Mouse (Mus musculus) forebrain, postnatal 0 days (tissue): ENCODE measurements around the gene Kcnk3. TPM values are rescaled to one million over a fixed set of nuclear protein-coding genes. Genes with fewer than 3 reads are reported as not detected.

ENCODE experiments used
- ATAC-seq: fragments of 200-750 bp; cut with Nextera tagmentation; 2 replicates; pipeline ENCODE4 v1.8.0; 2017; ENCODE audit warnings: mild to moderate bottlenecking, moderate library complexity
- DNase-seq: peaks from one replicate; pipeline ENCODE4 v3.0.0-alpha.2; 2015
- H3K27ac ChIP-seq: fragments of 300-500 bp; sonication (generic); 2 replicates; pipeline ENCODE4 v1.5.1; 2014; ENCODE audit warnings: low read depth, mild to moderate bottlenecking, antibody characterized with exemption, low read length, moderate library complexity, mixed read lengths
- H3K27me3 ChIP-seq: fragments of 300-500 bp; sonication (generic); 2 replicates; pipeline ENCODE4 v1.6.1; 2014; ENCODE audit warnings: mild to moderate bottlenecking, low read length, mixed read lengths; ENCODE audit not compliant: insufficient read depth
- H3K36me3 ChIP-seq: fragments of 300-500 bp; sonication (generic); 2 replicates; pipeline ENCODE4 v1.6.1; 2014; ENCODE audit warnings: mild to moderate bottlenecking, moderate library complexity; ENCODE audit not compliant: insufficient read depth
- H3K4me1 ChIP-seq: fragments of 300-500 bp; sonication (generic); 2 replicates; pipeline ENCODE4 v1.6.1; 2014; ENCODE audit warnings: antibody characterized with exemption; ENCODE audit not compliant: insufficient read depth
- H3K4me2 ChIP-seq: fragments of 300-500 bp; sonication (generic); 2 replicates; pipeline ENCODE4 v1.6.1; 2014; ENCODE audit warnings: low read depth, mild to moderate bottlenecking, moderate library complexity
- H3K4me3 ChIP-seq: fragments of 300-500 bp; sonication (generic); 2 replicates; pipeline ENCODE4 v1.5.1; 2014; ENCODE audit warnings: low read depth, low read length, mixed read lengths
- H3K9ac ChIP-seq: fragments of 300-500 bp; sonication (generic); 2 replicates; pipeline ENCODE4 v1.6.1; 2014; ENCODE audit warnings: mild to moderate bottlenecking
- H3K9me3 ChIP-seq: fragments of 300-500 bp; sonication (generic); 2 replicates; pipeline ENCODE4 v1.6.1; 2016; ENCODE audit warnings: low read length
- CTCF ChIP-seq: sonication (generic); IDR thresholded peaks from 2 replicates; pipeline ENCODE4 v1.5.1; 2016; ENCODE audit warnings: antibody characterized with exemption, control low read depth, low read depth
- WGBS: fragments of 180-500 bp; shearing (Covaris S2); extraction: QIAGEN DNeasy Blood & Tissue Kit; methylation state at CpG from one replicate; pipeline ENCODE4 v1.1.7; 2014; 5-methylcytosine and 5-hydroxymethylcytosine counted together
- polyA plus RNA-seq: library from polyadenylated mRNA; unstranded; fragments of >200 nt; fragmentation: Nextera tagmentation; extraction: Ambion mirVana; gene quantifications from 2 replicates; pipeline ENCODE4 v1.2.1, GENCODE M21; 2015
- total RNA-seq: library from RNA; depleted of rRNA; stranded (reverse); fragments of >200 nt; gene quantifications from 2 replicates; pipeline ENCODE4 v1.2.3, GENCODE M21; 2014

Gene Kcnk3
- total and polyA plus RNA-seq, 2 experiments from 2014 or later: 7.0 to 13.1 TPM

DNA sequence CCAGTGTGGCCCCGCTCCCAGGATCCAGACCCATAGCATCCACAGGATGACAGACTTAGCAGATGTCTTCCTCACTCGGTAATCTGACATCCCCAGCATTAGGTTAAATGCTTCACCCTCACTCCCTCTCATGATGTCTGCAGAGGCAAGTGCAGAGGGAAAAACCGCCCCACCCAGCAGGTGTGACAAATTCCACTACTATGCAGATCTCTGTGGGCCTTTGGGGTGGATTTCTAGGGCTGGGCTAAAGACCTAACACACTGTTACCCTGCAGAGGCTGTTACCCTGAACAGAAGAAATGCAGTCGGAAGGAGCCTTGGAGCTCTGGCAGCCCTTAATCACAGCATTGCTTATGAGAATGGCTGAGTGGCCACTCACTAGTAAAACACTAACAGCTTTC, 71.1 kb downstream of the Kcnk3 start:
- no peak for ATAC-seq
- no peak overlapping the region for H3K9ac ChIP-seq
- no peak for TF ChIP-seq CTCF
- H3K36me3 ChIP-seq: peaks cover 29% of the 10 kb centered on the region
- H3K27ac ChIP-seq: no peak overlapping the region
- H3K4me2 ChIP-seq: no peak overlapping the region
- H3K4me1 ChIP-seq: no peaks in the 10 kb centered on the region
- no peaks in the 10 kb centered on the region for H3K27me3 ChIP-seq
- DNase-seq: no peak
- no peak overlapping the region for H3K4me3 ChIP-seq
- WGBS: 88% methylated on average over 4 of the region's 4 CpGs
- H3K9me3 ChIP-seq: no peaks in the 10 kb centered on the region

DNA sequence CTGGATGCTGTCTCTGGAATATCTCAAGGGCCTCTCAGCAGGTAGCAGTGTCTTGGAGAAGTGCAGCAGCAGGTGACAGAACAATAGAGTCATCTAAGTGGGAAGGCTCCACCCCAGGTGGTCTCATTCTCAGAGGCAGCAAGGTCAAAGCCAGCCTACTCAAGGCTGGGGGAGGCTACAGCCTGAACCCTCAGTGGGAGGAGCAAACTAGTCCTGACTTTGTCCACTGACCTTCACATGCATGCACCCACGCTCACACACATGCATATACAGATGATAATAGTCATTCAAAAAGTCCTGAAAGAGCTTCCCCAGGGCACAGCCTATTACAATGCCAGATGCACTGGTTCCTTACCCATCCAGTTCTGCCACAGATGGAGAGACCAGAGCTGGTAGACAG, 72.3 kb downstream of the Kcnk3 start:
- Histone ChIP-seq H3K9ac (no peak overlapping the region), H3K27ac (no peak overlapping the region), H3K4me3 (no peak overlapping the region), H3K4me1 (no peaks in the 10 kb centered on the region), H3K4me2 (no peak overlapping the region), H3K36me3 (peaks cover 19% of the 10 kb centered on the region), H3K9me3 (no peaks in the 10 kb centered on the region), H3K27me3 (no peaks in the 10 kb centered on the region)
- WGBS: 86% methylated on average over 1 of the region's 1 CpGs
- TF ChIP-seq CTCF: no peak
- ATAC-seq (no peak), DNase-seq (no peak)

DNA sequence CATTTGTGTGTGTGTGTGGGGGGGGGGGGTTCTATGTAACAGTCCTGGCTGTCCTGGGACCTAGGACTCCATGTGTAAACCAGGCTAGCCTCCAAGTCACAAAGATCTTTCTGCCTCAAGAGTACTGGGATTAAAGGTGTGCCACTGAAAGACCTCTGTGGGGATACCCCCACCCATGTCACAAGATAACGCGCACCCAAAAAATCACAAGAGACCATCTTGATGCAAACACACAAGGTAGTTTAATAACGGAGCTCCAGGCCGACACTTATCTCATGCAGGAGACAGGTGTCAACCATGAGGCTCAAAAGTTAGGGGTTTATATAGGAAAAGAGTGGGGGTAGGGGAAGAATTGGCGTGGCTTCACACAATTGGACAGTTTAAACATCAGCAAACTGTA, 72.8 kb downstream of the Kcnk3 start:
- Histone ChIP-seq H3K27me3 (no peaks in the 10 kb centered on the region), H3K4me1 (no peaks in the 10 kb centered on the region), H3K36me3 (peaks cover 14% of the 10 kb centered on the region), H3K9ac (no peak overlapping the region), H3K27ac (no peak overlapping the region), H3K9me3 (no peaks in the 10 kb centered on the region), H3K4me3 (no peak overlapping the region), H3K4me2 (no peak overlapping the region)
- DNase-seq: no peak
- ATAC-seq: no peak
- TF ChIP-seq CTCF: no peak
- WGBS: 96% methylated on average over 5 of the region's 5 CpGs

DNA sequence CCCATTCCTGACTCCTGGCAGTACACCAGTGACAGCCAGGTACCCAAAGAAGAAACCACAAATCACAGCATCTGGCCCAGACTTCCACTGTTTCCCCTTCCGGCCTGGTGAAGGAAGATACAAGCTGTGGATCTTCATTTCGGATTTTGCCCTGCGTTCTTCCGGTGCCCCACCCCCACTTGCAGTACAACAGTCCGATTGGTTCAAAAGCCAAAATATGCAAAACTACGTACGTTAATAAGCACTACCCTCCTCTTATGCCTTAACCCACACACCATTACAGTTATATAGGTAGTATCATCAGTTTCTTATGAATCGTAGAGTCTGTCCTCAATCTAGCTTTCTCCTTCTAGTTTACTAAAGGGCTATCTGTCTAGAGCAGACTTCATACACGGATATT, 77.4 kb downstream of the Kcnk3 start:
- Histone ChIP-seq H3K4me3 (no peak overlapping the region), H3K4me1 (0 out of 2 replicates have a peak, but pooled peaks cover 5% of the 10 kb centered on the region), H3K36me3 (no peaks in the 10 kb centered on the region), H3K27me3 (no peaks in the 10 kb centered on the region), H3K9me3 (no peaks in the 10 kb centered on the region), H3K27ac (no peak overlapping the region), H3K4me2 (no peak overlapping the region), H3K9ac (no peak overlapping the region)
- WGBS: 93% methylated on average over 9 of the region's 9 CpGs
- no peak for ATAC-seq
- no peak for DNase-seq
- no peak for TF ChIP-seq CTCF

DNA sequence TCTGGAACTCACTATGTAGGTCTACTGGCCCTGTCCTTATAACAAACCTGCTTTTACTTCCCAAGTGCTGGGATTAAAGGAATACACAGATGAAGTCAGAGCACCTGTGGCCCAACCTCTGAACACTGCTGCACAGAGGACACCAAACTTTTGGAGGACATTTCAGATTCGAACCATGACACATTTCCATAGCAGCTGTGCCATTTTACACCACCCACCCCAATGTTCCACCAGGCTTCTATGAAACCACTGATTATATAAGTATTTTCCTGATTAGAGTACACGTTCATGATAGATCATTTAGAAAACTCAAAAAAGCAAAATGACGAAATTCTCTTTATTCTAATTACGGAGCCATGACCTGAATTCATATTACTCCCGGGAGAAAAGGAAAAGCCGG, 78.0 kb downstream of the Kcnk3 start:
- no peak for DNase-seq
- H3K9ac ChIP-seq: peak overlapping the region; percentile 59
- peak overlapping the region; percentile 91 for H3K4me2 ChIP-seq
- H3K27ac ChIP-seq: peak overlapping the region; percentile 54; the same call in 1 of the 2 replicates
- ATAC-seq: 0 out of 2 replicates have a peak, but pooled peaks have one; percentile 2
- H3K4me3 ChIP-seq: peak overlapping the region; percentile 64
- 59% methylated on average over 6 of the region's 6 CpGs for WGBS
- 0 out of 2 replicates have a peak, but pooled peaks cover 5% of the 10 kb centered on the region for H3K4me1 ChIP-seq
- no peak for TF ChIP-seq CTCF
- H3K36me3 ChIP-seq: no peaks in the 10 kb centered on the region
- H3K9me3 ChIP-seq: no peaks in the 10 kb centered on the region
- H3K27me3 ChIP-seq: no peaks in the 10 kb centered on the region

DNA sequence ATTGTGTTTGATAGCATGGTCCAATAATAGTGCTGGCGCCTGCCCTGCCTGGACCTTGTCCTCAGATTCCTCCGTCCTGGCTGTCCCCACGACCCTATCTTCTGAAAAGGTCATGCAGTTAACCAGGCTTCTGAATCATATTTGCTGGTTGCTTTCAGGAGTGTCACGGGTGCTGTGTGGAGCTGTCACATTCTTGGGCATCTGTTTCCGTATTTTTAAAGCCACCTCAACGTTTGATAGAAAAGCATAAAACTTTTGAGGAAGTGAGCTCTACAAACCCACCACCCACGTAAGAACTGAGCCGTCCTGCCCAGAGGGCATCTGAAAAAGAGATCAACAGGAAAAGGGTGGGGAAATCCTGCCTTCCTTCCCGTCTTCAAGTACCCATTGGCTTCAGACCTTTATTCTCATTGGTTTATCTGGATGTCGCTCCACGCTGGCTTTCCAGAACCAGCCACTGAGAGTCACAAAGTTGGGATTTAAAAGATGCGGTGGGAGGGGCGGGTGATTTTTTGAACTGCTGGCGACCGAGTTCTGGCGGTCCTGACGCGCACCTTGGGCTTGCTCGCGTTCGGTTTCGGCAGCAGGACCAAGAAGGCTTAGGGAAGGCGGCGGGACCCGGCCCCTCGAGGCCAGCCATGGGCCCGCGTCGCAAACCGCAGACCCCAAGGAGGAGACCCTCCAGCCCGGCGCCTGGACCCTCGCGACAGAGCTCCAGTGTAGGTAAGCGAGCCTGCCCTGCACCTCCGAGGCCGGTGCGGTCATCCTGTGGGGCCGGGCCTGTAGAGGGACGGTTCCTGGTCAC, 78.6 kb downstream of the Kcnk3 start, which contains the start of gene Cenpa:
Gene Cenpa, plus strand, starts transcription at position 387 of the 805 bp plus-strand sequence.
- H3K4me2 ChIP-seq: peak within 1 kb of the TSS; percentile 91
- 3% methylated on average over 40 of the region's 40 CpGs for WGBS
- peak within 1 kb of the TSS; percentile 59 for H3K9ac ChIP-seq
- no peaks in the 10 kb centered on the region for H3K36me3 ChIP-seq
- peak; percentile 99 for ATAC-seq
- peak within 1 kb of the TSS; percentile 54; the same call in 1 of the 2 replicates for H3K27ac ChIP-seq
- H3K4me1 ChIP-seq: 0 out of 2 replicates have a peak, but pooled peaks cover 5% of the 10 kb centered on the region
- DNase-seq: peak; percentile 93
- H3K4me3 ChIP-seq: peak within 1 kb of the TSS; percentile 64
- H3K9me3 ChIP-seq: no peaks in the 10 kb centered on the region
- 0 out of 2 replicates have a peak, but pooled peaks have one; percentile 2 for TF ChIP-seq CTCF
- H3K27me3 ChIP-seq: no peaks in the 10 kb centered on the region

DNA sequence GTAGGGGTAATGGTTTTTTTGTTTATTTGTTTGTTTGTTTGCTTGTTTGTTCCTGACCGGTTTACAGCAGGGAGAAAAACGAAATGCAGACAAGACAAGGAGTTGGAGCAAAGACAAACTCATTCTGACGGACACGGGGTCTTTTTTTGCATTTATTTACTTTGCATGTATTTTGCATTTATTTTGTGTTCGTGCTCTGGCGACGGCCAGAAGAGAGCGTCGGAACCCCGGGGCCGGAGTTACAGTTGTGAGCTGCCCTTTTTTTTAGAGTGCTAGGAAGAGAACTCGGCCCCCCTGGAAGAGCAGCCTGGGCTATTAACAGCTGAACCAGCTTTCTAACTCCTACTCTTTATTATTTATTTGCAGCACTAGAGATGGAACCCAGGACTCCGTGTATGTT, 79.2 kb downstream of the Kcnk3 start:
- Histone ChIP-seq H3K9me3 (no peaks in the 10 kb centered on the region), H3K36me3 (no peaks in the 10 kb centered on the region), H3K9ac (peak overlapping the region; percentile 54), H3K4me3 (peak overlapping the region; percentile 64), H3K27me3 (no peaks in the 10 kb centered on the region), H3K27ac (no peak overlapping the region), H3K4me2 (peak overlapping the region; percentile 91), H3K4me1 (0 out of 2 replicates have a peak, but pooled peaks cover 5% of the 10 kb centered on the region)
- WGBS: under 1% methylated on average over 13 of the region's 13 CpGs
- ATAC-seq (no peak), DNase-seq (no peak)
- no peak for TF ChIP-seq CTCF
